Mouse (Mus musculus) thymus, postnatal 10 days (tissue): ENCODE data around the gene Ros1.

Experiments
- DNase-seq, 2 experiments: peaks; one replicate each; pipeline ENCODE4 v3.0.0; 2021; ENCODE audit warnings: low spot score in 2 of 2

The Ros1 gene

DNA sequence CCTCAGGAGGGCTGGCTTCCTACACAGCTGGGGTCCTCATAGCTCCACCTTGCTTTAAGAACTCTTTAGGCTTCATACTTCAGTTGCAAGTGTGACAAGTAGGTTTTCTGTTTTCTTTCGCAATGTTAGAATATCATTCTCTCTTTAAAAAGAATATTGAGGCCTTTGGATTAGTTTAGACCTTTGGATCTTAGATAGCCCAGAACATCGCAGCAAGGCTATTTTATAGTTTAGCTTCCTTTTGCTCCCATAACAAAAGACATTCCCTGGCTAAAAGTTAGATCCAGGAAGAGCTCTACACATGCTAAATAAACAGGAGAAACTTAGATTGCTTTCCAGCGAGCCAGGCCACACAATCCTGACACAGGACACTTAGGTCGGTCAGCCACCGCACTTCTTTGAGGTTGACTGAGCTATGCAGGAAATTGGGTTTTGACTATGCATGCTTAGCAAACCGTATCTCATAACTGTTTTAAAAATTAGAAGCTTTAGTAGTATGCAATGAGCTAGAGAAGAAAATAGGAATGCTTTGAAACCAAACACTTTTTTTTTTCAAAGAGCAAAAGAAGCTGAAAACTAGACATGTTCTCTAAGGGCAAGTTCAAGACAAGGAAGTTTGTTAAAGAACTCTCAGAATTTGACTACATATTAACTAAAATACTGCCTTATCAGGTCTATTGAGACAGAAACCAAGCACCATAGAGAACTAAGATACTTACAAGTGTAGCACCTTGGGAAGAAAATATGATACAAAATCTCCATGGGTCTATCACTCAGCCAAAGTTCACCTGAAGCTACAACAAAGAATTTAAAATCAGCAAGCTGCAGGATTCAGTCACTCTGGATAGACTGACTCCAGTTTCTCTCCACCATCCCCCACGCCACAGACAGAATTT lies at the start of gene Ros1:
Gene Ros1 (minus strand): TSS at position 288 of the 896 bp plus-strand sequence.
- no peak for DNase-seq

DNA sequence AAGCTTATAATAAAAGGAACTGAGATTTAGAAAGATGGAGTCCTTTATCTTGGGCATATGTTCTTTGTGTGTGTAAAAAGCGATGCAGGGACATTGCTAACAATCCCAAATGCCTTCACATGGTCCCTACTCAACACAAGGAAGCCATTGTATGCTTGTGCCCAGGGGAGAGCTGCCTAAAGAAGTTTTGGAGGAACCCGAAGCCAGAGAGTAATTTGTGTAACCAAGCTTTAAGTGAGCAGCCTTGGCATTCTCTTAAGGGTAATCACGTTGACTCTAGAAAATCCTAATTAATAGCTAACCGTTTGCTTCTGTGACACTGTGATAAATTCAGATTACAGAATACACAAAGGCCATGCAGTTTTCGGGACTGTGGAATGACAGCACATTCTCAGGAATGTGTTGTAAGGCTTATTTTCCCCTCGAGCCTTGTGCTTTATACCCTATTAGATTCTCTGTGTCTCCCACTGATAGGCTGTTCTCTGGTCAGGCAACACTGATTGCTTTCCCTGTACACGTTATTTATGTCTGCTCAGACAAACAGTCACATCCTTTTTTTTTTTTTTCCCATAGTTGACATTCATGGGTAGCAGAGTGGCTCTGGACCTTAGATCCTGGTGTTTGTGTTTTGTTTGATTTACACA lies 47.8 kb upstream of the Ros1 start:
- no peak for DNase-seq

- no peak for DNase-seq
Observed at GRCm38 (mm10) chr10:52242015-52242414, 47.0 kb upstream of the Ros1 start.

- no peak for DNase-seq
Observed at GRCm38 (mm10) chr10:52235461-52235860, 40.4 kb upstream of the Ros1 start.

GRCm38 (mm10) chr10:52234654-52234981 lies 39.6 kb upstream of the Ros1 start:
- DNase-seq, result no peak

GRCm38 (mm10) chr10:52233969-52234653 lies 39.1 kb upstream of the Ros1 start:
- peak in 1 of 2 experiments; percentile 12 for DNase-seq

- DNase-seq, result peak; percentile 53 to 62
Observed at GRCm38 (mm10) chr10:52233301-52233968, 38.4 kb upstream of the Ros1 start, which contains the start of gene Dcbld1. Dcbld1 (plus strand) TSS chr10:52233619.

- DNase-seq, result peak; percentile 7 to 20
Observed at GRCm38 (mm10) chr10:52232196-52233176, 37.4 kb upstream of the Ros1 start.

DNA sequence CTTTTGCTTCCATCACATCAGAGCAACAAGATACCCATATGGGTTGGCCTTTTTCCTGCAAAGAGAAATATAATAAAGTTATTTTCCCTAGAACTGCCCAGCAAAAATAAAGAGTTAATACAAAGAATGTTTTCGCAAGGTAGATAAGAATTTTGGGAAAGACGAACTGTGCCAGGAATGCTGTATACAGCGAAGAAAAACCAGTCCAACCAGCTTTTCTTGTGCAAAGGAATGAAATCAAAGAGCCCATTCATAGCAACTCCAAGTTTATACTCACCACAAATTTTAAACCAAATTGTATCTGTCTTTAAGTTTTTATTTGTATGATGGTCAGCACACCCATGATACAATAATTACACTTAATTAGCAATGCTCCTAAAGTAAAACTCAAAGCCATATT lies 24.6 kb upstream of the Ros1 start:
- no peak for DNase-seq

- no peak for DNase-seq
Observed at GRCm38 (mm10) chr10:52217564-52217934, 22.5 kb upstream of the Ros1 start.

DNA sequence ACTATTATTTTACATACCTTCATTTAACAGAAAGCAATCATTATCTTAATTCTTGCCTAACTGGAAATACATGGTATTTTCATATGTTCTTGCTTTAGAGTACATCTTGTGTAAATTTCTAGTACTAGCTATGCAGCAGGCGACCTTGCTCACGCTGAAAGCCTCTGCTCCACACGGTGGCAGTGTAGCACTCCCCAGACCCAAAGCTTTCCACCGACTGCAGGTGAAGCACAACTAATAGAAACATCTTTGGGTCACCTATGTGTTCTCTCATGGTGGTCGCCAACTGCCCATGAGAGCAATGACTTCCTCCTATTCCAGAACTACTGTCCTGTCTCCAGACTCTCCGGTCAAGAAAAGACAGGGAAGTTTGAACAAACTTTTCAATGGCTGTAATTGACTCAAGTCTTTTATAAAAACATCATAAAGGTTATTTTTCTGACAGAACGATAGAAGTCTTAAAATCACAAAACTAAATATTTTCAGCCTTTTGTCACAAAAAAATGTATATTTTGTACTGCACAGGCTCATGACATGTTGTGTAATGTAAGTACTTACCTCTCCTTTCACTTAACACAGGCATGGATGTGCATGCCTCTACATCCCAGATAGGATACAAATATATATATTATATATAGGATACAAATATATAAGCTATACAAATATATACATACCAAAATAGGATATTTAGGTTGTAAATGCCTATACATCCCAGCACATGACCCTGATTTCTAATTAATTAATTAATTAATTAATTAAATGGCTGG lies 21.9 kb upstream of the Ros1 start:
- peak in 1 of 2 experiments; percentile 18 for DNase-seq

DNA sequence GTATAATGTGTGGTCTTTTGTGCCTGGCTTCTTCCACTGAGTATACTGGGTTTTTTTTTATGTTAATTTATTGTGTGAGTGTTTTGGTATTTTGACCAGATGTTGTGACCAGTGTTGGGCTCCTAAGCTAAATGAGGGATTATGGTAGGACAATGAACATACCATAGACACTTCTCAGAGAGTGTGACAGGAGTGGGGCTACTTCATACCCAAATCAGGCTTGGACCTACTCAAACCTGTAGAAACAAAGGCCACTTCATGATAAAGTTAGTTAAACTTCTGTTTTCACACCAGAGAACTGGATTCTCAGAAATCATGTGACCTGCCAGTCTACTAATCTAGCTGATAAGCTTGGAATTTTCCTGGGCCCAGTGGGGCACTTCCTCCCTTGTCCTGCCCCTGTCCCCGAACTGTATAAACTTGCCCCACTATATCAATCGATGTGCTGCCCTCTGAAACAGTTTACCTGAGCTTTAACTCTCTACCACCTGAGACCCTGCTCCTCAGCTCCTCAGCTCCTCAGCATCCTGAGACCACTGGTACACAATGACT lies 20.3 kb upstream of the Ros1 start:
- no peak for DNase-seq

GRCm38 (mm10) chr10:52204006-52204405 lies 9.0 kb upstream of the Ros1 start:
- DNase-seq, result no peak

DNA sequence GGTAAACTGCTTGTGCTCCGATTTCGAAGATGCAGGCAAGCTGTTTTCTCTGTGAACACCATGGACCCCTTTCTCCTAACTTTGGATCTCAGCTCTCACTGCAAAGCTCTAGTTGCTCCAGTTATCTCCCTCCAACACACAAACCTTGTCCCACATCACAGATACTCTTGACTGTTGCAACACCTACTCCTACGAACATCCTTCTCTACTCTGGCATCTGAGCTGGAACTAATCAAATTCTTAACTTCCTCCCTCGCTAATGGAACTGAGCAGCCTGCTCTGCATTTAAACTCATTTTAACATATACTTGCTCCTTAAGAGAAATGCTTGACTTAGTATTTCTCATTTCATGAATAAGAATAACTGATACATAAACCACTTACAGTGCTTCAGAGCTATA lies 9.1 kb downstream of the Ros1 start:
- DNase-seq, result no peak

- no peak for DNase-seq
Observed at GRCm38 (mm10) chr10:52182878-52183277, 12.2 kb downstream of the Ros1 start.

DNA sequence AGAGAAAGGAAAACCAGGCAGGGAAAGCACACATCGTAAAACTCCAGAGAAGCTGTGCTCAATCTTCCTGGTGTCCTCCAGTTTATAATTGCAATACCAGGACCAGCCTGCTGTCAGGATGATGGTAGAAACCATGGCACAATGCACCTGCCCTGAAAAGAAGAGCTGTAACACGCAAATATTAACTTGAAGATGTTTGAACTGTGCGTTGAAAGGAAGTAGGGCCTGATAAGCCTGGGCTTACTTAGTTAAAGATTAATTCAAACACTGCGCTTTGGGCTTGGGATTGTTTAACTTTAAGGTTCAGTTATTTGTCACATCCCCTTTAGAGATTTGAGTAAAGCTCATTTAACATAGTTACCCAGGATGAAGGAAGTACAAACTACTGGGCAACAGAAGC lies 20.7 kb downstream of the Ros1 start:
- no peak for DNase-seq

- no peak for DNase-seq
Observed at GRCm38 (mm10) chr10:52170489-52170888, 24.6 kb downstream of the Ros1 start.

- no peak for DNase-seq
Observed at GRCm38 (mm10) chr10:52169841-52170240, 25.2 kb downstream of the Ros1 start.

GRCm38 (mm10) chr10:52165376-52165775 lies 29.7 kb downstream of the Ros1 start:
- no peak for DNase-seq

- DNase-seq, result no peak
Observed at GRCm38 (mm10) chr10:52160604-52161003, 34.4 kb downstream of the Ros1 start.
